Mouse (Mus musculus): ENCODE data around the gene Rtp3.
A peak's percentile ranks its signal among the peaks of the same experiment; 100 is the strongest.

Rtp3 gene

DNA sequence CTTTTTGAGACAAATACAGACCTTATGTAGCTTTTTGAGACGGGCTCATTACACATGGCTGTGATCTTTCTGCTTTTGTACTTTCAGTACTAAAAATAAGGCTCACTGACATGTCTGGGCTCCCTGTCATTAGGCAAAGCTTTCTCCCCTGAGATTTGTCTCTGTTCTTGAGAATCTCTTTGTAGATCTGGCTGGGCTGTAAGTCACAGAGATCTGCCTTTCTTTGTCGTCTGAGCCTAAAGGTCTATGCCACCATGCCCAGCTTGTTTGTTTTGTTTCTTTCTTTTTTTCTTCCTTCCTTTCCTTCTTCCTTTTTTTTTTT, 24.5 kb downstream of the Rtp3 start:
- no peak for DNase-seq

DNA sequence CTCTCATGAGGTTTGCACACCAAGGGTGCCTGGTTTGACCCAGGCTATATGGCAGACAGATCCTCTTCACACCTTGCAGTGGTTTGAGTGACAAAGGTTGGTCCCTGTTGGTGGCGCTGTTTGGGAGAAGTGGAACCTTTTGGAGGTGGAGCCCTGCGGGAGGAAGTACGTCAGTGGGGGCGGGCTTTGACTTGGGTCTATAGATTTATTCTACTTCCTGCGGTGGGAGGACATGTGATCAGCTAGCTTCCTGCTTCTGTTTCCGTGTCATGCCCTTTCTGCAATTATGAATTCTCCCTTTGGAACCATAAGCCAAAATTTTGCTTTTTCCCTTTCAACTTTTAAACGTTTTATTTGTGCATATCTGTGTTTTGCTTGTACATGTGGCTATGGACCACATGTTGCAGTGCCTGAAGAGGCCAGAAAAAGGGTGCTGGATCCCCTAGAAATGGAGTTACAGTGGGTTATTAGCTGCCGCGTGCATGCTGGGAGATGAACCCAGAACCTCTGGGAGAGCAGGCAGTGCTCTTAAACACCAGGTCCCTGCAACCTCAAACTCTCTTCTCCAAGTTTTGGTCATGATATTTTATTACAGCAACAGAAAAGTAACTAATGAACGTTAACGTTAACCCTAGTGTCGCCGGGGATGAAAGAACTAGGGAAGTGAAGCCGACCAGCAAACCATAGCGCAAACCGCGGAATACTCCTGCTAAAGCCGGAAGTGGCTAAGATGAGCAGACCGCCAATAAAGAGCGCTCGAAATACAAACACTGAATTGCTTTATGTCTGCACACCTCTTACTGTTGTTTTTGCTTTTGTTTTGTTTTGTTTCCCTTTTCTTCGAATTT, 25.1 kb downstream of the Rtp3 start:
- no peak for DNase-seq

- DNase-seq: no peak
Observed at GRCm38 (mm10) chr9:110963566-110964115, 26.7 kb downstream of the Rtp3 start.

DNA sequence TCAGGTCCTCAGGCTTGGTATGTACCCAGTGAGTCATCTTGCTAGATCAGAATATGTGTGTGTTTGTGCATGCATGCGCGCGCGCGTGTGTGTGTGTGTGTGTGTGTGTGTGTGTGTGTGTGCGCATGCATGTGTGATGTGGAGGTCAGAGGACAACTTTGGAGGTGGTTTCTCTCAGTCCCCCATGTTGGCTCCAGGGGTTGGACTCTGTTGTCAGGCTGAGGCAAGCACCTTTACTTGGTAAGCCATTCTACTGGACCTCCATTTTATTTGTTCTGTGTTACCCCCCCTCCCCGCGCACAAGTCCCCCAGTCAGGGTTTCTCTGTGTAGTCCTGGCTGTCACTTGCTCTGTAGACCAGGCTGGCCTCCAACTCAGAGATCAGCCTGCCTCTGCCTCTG, 29.0 kb downstream of the Rtp3 start:
- DNase-seq: no peak

GRCm38 (mm10) chr9:110960230-110961149, 29.9 kb downstream of the Rtp3 start:
- no peak for DNase-seq

DNA sequence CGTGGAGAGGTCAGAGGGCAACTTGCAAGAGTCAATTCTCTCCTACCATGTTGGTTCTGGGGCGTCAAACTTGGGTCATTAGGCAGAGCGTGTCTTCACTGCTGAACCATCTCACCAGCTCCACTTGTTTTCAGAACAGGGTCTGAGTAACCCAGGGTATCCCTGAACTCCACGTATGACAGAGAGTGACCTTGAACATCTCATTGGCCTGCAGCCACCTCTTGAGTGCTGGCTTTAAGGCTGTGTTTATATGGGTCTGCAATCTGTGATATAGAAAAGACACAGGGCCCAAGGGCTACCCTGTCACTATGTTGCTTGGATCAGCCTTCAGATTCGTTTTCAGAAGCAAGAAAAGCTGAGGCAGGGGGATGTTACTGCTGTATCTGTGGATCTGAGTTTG, 30.7 kb downstream of the Rtp3 start:
- DNase-seq: no peak

GRCm38 (mm10) chr9:110955962-110956361, 34.4 kb downstream of the Rtp3 start:
- no peak for DNase-seq

DNA sequence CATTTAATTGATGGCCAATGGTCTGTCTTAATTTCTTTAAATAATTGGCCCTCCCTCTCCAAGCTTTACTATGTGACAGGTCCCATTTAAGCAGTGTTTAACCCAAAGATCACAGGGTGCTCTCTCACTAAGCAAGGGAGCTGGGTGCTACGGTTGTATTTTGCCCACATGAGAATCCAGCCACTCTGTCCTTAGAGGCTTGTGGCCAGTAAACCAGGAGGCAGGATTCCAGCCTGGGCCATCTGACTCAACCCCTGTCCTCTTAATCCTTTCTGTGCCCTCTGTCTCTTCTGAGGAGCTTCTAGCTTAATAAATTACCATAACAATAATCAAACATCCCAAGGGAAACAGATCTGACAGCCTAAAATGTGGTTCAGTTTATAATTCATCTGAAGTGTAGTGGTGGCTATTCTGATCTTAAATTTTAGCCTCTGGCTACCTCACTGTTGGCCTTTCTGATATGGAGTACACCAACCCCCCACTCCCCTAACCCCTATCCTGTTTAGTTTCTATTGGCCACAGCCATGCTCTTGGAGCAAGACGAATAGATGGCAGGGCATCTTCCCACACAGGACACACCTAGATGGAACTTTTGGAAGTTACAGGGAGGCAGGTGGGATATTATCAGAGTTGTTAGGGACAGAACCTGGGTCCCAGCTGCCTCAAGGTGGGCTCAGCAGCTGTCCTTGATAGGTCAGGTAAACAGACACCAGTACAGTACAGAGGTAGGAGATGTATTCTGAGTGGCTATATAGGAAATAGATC, 35.5 kb downstream of the Rtp3 start:
- no peak for DNase-seq

GRCm38 (mm10) chr9:110953550-110954461, 36.6 kb downstream of the Rtp3 start:
- peak; percentile 12 for DNase-seq

DNA sequence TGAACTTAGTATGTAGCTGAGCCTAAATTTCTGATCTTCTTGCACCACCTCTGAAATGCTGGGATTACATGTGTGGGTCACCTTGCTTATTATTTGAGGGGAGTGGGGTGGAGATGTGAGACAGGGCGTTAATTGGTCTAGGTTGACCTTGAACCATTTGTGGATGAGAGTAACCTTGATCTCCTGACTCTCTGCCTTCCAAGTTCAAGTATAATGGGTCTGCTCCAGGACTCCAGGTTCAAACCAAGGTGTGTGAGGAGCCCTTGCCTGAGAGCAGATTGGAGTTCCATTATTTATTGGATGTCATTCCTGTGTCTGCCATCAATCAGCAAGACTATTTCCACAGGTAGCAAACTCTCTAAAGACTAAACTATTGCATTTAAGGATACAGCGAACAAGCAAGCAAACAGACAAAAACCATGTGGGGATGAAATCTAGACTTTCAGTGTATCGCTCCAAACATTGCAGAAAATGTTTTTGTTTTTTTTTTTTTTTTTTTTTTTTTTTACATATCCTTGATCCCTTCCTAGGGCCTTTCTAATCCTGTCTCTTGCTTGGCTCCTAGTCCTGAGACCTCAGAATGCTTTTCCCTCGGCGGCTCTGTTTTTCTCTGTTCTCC, 37.3 kb downstream of the Rtp3 start:
- DNase-seq: no peak

DNA sequence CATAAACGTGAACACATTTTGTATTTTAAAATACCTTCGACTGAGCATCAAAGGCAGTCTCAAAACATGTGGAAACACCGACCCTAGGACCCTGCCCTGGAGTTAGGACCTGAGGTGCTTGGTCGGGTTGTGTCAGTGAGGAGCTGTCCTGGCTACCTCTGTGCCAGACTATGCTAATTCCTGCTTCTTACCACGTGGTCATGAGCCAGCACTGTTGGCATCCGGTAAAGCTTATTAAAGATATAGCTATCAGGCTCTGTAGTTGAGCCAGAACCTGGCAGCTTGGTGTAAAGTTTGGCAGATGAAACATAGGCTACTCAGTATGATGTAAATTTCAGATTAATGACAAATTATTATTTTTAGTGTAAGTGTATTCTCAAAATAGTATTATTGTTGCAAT, 38.0 kb downstream of the Rtp3 start:
- DNase-seq: no peak

DNA sequence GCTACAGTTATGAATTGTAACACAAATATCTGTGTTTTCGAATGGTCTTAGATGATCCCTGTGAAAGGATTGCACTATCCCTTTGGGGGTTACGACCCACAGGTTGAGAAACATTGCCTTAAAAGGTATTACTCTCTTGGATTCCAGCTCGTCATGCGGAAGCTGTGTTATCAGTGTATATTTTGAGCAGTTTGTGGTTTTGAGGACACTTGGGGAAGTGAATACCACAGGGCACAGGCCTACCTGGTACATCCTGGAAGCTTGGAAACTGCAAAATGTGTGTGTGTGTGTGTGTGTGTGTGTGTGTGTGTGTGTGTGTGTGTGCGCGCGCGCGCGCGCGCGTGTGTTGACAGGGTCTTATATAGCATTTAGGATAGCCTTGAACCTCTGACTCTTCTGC, 38.5 kb downstream of the Rtp3 start:
- no peak for DNase-seq

DNA sequence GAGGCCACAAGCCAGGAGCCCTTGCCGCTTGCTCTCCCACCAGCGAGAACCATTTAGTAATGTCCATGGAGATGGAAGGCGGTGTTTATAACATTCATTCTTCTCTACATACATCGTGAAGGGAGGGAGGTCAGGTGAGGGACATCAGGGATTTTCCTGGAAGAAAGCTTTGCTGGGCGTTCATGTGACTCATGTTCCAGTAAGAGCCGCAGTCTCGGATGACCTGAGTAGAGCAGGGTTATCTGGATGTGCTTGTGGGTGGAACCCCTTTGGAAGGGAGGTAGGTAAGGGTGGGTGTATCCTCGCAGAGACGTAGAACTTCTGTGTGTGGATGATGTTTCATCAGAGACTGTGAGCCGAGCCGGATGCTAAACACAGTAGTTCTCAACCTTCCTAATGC, 39.0 kb downstream of the Rtp3 start, which contains the start of gene Lrrc2:
Gene Lrrc2 (plus strand): TSS at position 149 of the 400 bp plus-strand sequence.
- no peak for DNase-seq

DNA sequence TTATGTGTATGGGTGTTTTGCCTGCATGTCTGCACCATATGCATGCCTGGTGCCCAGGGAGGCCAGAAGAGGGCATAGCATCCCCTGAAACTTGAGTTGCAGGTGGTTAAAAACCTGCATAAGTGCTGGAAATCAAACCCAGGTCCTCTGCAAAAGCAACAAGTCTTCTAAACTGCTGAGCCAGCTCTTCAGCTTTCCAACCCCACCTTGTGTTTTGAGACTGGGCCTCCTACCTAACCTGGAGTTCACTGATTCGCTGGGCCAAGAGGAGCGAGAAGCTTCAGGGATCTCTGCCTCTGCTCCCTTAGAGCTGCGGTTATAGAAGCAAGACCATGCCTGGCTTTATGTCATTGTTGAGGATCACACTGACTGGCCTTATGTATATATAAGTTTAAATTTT, 40.3 kb downstream of the Rtp3 start:
- no peak for DNase-seq

- no peak for DNase-seq
Observed at GRCm38 (mm10) chr9:110948813-110949310, 41.5 kb downstream of the Rtp3 start.

- DNase-seq: no peak
Observed at GRCm38 (mm10) chr9:110947900-110948299, 42.5 kb downstream of the Rtp3 start.

DNA sequence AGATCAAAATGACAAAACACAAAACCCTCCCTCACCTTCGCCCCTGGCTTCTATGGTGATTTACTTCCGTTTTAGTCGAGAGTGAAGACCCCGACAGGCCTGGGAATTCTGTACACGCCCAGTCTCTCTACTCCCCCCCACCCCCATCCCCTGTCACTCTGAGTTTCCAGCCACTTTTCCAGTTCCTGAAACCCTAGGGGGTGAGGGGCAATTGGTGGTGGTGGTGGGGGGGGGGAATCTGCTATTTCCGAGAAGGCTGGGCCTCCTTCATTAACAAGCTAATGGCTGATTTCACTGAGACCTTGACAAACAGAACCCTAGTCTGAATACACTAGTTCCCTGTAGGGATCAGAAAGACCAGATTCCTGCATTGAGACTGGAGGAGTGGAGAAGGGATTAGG, 43.1 kb downstream of the Rtp3 start:
- no peak for DNase-seq

- no peak for DNase-seq
Observed at GRCm38 (mm10) chr9:110946548-110947044, 43.8 kb downstream of the Rtp3 start.

DNA sequence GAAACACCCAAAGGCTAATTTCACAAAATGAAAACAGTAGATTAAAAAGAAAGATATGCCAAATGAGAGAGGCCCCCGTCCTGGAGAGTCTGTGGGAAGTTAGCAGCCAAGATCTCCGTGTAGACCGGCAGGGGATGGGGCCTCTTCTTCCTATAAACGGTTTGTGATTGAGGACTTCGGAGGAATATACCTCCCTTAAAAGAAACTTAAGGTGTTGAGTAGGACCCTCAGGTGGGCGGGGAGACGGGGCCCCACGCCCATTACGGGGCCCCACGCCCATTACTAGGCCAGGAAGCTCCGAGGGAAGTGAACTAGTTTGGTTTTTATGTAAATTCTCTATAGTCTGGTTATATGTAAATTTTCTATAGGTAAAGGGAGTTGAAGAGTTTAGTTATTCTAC, 44.5 kb downstream of the Rtp3 start, which contains the start of gene Tdgf1:
Gene Tdgf1 (minus strand): TSS at position 233 of the 400 bp plus-strand sequence.
- no peak for DNase-seq

DNA sequence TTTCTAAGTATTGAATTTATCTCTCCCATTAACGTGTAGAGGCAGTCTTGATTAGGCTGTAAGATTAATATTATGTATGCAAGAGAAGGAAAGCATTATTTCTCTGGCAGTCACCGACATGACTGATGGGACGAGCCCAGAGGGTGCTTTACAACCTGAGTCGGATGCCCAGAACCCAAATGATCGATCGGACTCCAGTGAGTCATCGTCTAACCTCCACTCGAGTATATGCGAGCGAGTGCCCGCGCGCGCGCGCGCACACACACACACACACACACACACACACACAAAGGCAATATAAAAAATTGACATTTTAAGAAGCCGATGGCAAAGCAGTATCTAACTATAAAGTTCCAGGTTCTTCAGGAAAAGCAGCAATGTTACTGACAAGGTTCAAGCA, 45.0 kb downstream of the Rtp3 start:
- DNase-seq: no peak

- DNase-seq: no peak
Observed at GRCm38 (mm10) chr9:110944265-110944664, 46.1 kb downstream of the Rtp3 start.
